Mouse (Mus musculus): ENCODE results near the gene Tnpo3.

- TF ChIP-seq GATA1 (IDR thresholded peaks at IDR 0.05; ENCODE audit: low read length) (no peak), TAL1 (IDR thresholded peaks at IDR 0.05; ENCODE audit: low read length) (no peak)
Measured at GRCm38 (mm10) chr6:29535316-29535715, 74.4 kb downstream of the Tnpo3 start.
